In the genomic region with DNA sequence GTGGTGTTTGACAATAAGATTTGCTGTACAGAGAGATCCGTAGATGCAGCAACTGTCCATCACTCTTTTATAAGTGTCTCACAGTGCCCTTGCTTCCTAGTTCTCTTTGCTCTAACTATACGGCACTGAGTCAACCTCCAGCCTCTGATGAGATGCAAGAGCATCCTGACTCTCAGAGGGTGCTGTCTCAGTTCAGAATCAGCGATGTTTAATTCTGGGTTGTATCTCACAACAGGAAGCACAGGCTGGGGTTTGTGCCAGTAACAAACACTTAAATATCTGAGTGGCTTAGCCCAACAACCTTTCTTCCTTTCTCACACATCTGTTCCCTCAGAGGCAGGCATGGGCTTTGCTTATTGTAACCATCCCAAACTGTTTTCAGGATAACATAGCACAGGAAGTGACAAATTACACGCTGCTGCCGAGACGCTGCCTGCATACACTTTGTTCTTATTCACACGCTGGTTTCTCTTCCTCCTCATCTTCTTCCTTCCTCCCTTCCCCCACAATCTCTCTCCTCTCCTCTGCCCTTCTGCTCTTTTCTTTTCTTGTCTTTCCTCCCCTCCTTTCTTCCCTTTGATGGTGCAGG, we compare ENCODE assay signal across 1 mouse cellular context.
TF ChIP-seq lines count a peak whose summit lies in the region.

No protein-coding gene starts in this region.

TF ChIP-seq in CH12.LX, 34 proteins besides CTCF, POLR2A, EP300 and RAD21 (continued from another document):
- no peak for TF ChIP-seq USF2 (conservative IDR thresholded peaks at IDR 0.05; ENCODE audit: low read depth, low read length)
- no peak; the same call in 1 of the 2 replicates for TF ChIP-seq HCFC1 (IDR thresholded peaks at IDR 0.05; ENCODE audit: low read depth, low read length)
- peak; percentile 55 for TF ChIP-seq MXI1 (IDR thresholded peaks at IDR 0.05; ENCODE audit: low read depth, low read length)
- TF ChIP-seq TCF12 (IDR thresholded peaks at IDR 0.05; ENCODE audit: low read depth, low read length): peak; percentile 75
- TF ChIP-seq ZMIZ1 (IDR thresholded peaks at IDR 0.05; ENCODE audit: low read depth, low read length): peak; percentile 35; the same call in 1 of the 2 replicates
- TF ChIP-seq MAX (IDR thresholded peaks at IDR 0.05; ENCODE audit: low read length): peak; percentile 72; the same call in 1 of the 2 replicates
- no peak for TF ChIP-seq ZC3H11A (IDR thresholded peaks at IDR 0.05; ENCODE audit: low read depth, low read length)
- TF ChIP-seq KAT2A (IDR thresholded peaks at IDR 0.05; ENCODE audit: insufficient replicate concordance, low read length): 0 out of 2 replicates have a peak, but pooled peaks have one; percentile 33
- no peak for TF ChIP-seq TBP (conservative IDR thresholded peaks at IDR 0.05; ENCODE audit: low read depth, low read length)
- TF ChIP-seq PAX5 (IDR thresholded peaks at IDR 0.05; ENCODE audit: low read length): no peak
- TF ChIP-seq JUN (IDR thresholded peaks at IDR 0.05; ENCODE audit: insufficient read depth, low read depth, low read length): no peak
- peak; percentile 51; the same call in 1 of the 2 replicates for TF ChIP-seq CHD2 (IDR thresholded peaks at IDR 0.05; ENCODE audit: low read length)
- peak; percentile 55 for TF ChIP-seq ELF1 (IDR thresholded peaks at IDR 0.05; ENCODE audit: low read depth, low read length)
- no peak for TF ChIP-seq CHD1 (IDR thresholded peaks at IDR 0.05; ENCODE audit: low read depth, low read length)
- TF ChIP-seq E2F4 (IDR thresholded peaks at IDR 0.05; ENCODE audit: insufficient replicate concordance, low read depth, low read length): 0 out of 2 replicates have a peak, but pooled peaks have one; percentile 35
- TF ChIP-seq JUND (conservative IDR thresholded peaks at IDR 0.05; ENCODE audit: low read depth, low read length): peak; percentile 51; the same call in 1 of the 2 replicates
- no peak for TF ChIP-seq MAFK (IDR thresholded peaks at IDR 0.05; ENCODE audit: insufficient replicate concordance, low read length)
- no peak for TF ChIP-seq ZKSCAN1 (IDR thresholded peaks at IDR 0.05; ENCODE audit: borderline replicate concordance, low read depth, low read length)
- TF ChIP-seq BHLHE40 (IDR thresholded peaks at IDR 0.05; ENCODE audit: low read depth, low read length): peak; percentile 52
- TF ChIP-seq RCOR1 (conservative IDR thresholded peaks at IDR 0.05; ENCODE audit: low read depth, low read length): no peak
TF ChIP-seq in CH12.LX: peak in this region for 15.
